Mouse (Mus musculus) inflammation-experienced regulatory T-cells, adult 6 months (primary cell): Measurements from ENCODE around the gene Nid1. TPM values are rescaled to one million over a fixed set of nuclear protein-coding genes. Genes with fewer than 3 reads are reported as not detected.
"Not testable (repeated sequence)": the region's sequence is repeated elsewhere in the genome, so short reads cannot be mapped to it uniquely, and the experiment has no call there.

ENCODE experiments used
- ATAC-seq: one replicate; pipeline ENCODE4 v1.8.0; 2017
- polyA plus RNA-seq, 3 experiments: library from polyadenylated mRNA; unstranded; fragments of 100-300 nt; shearing (Covaris generic); gene quantifications; one replicate each; pipeline ENCODE4 v1.2.1; 2017

The Nid1 gene
- polyA plus RNA-seq, 3 experiments from 2014 or later: 0.13 TPM; not detected in 2

- ATAC-seq: not testable (repeated sequence)
Measured at GRCm38 (mm10) chr13:13454249-13454648, 16.9 kb downstream of the Nid1 start.

- not testable (repeated sequence) for ATAC-seq
Measured at GRCm38 (mm10) chr13:13455632-13456492, 18.5 kb downstream of the Nid1 start.

- ATAC-seq: no peak
Measured at GRCm38 (mm10) chr13:13458138-13458737, 20.9 kb downstream of the Nid1 start.

GRCm38 (mm10) chr13:13460521-13461138 lies 23.3 kb downstream of the Nid1 start:
- no peak for ATAC-seq

- no peak for ATAC-seq
Measured at GRCm38 (mm10) chr13:13461446-13462192, 24.3 kb downstream of the Nid1 start.

- no peak for ATAC-seq
Measured at GRCm38 (mm10) chr13:13463949-13464348, 26.6 kb downstream of the Nid1 start.

- not testable (repeated sequence) for ATAC-seq
Measured at GRCm38 (mm10) chr13:13467249-13467648, 29.9 kb downstream of the Nid1 start.

GRCm38 (mm10) chr13:13468513-13468912 lies 31.2 kb downstream of the Nid1 start:
- no peak for ATAC-seq

- ATAC-seq: no peak
Measured at GRCm38 (mm10) chr13:13471334-13471757, 34.0 kb downstream of the Nid1 start.

GRCm38 (mm10) chr13:13474464-13474863 lies 37.1 kb downstream of the Nid1 start:
- not testable (repeated sequence) for ATAC-seq

- ATAC-seq: no peak
Measured at GRCm38 (mm10) chr13:13474991-13475390, 37.6 kb downstream of the Nid1 start.

GRCm38 (mm10) chr13:13476568-13476967 lies 39.2 kb downstream of the Nid1 start:
- no peak for ATAC-seq

GRCm38 (mm10) chr13:13477046-13477445 lies 39.7 kb downstream of the Nid1 start:
- no peak for ATAC-seq

- no peak for ATAC-seq
Measured at GRCm38 (mm10) chr13:13479986-13480385, 42.6 kb downstream of the Nid1 start.

GRCm38 (mm10) chr13:13481033-13481432 lies 43.7 kb downstream of the Nid1 start:
- ATAC-seq: no peak

- no peak for ATAC-seq
Measured at GRCm38 (mm10) chr13:13481875-13482674, 44.7 kb downstream of the Nid1 start.

GRCm38 (mm10) chr13:13484351-13484751 lies 47.0 kb downstream of the Nid1 start:
- ATAC-seq: no peak

GRCm38 (mm10) chr13:13484883-13485282 lies 47.5 kb downstream of the Nid1 start:
- no peak for ATAC-seq

GRCm38 (mm10) chr13:13485682-13486081 lies 48.3 kb downstream of the Nid1 start:
- ATAC-seq: no peak

GRCm38 (mm10) chr13:13487851-13488250 lies 50.5 kb downstream of the Nid1 start:
- no peak for ATAC-seq

- ATAC-seq: no peak
Measured at GRCm38 (mm10) chr13:13489861-13490260, 52.5 kb downstream of the Nid1 start.

- ATAC-seq: peak; percentile 62
Measured at GRCm38 (mm10) chr13:13492151-13492550, 54.8 kb downstream of the Nid1 start.
